Mouse (Mus musculus) 416B (cell line): ENCODE data around the gene Impg2.

Experiments
- DNase-seq: peaks from one replicate; pipeline ENCODE4 v3.0.0; 2011; ENCODE audit warnings: low read depth

The Impg2 gene

GRCm38 (mm10) chr16:56298836-56299235 is 94.7 kb downstream of the Impg2 start:
- DNase-seq = no peak

GRCm38 (mm10) chr16:56302996-56303395 is 98.9 kb downstream of the Impg2 start:
- no peak for DNase-seq

- DNase-seq = no peak
Measured at GRCm38 (mm10) chr16:56304167-56304566, 100.1 kb downstream of the Impg2 start.

GRCm38 (mm10) chr16:56307575-56307974 is 103.5 kb downstream of the Impg2 start:
- no peak for DNase-seq

- DNase-seq = no peak
Measured at GRCm38 (mm10) chr16:56311291-56311690, 107.2 kb downstream of the Impg2 start.
